Mouse (Mus musculus) heart, postnatal 4 days (tissue): ENCODE measurements around the gene Agap1. TPM values are rescaled to one million over a fixed set of nuclear protein-coding genes. Genes with fewer than 3 reads are reported as not detected.
A peak's percentile ranks its signal among the peaks of the same experiment; 100 is the strongest.

Experiments
- DNase-seq: peaks from one replicate; pipeline ENCODE4 v3.0.0; 2021
- total RNA-seq, 2 experiments: library from RNA; stranded (reverse); gene quantifications; 2 replicates each; pipeline ENCODE4 v1.2.3; 2021

The Agap1 gene
- total RNA-seq, 2 experiments from 2014 or later = 58.9 to 65.8 TPM

DNA sequence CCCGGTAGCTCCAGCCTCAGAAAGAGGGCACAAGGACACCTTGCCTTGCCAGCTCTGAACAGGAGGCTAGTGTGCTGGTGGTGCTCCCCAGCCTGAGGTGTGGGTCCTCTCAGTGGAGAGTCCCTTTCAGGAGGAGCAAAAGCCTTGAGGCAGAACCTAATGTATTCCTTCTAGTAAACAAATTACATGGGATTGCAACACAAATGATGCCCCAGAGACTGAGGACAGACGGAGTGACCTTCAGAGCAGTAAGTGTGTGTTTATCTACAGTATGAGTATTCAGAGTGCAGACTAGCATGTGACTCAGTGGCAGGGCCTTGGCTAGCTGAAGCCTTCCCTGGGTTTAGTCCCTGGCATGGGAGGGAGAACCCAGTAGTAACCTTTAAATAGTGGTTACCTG lies 165.4 kb downstream of the Agap1 start:
- DNase-seq = no peak

DNA sequence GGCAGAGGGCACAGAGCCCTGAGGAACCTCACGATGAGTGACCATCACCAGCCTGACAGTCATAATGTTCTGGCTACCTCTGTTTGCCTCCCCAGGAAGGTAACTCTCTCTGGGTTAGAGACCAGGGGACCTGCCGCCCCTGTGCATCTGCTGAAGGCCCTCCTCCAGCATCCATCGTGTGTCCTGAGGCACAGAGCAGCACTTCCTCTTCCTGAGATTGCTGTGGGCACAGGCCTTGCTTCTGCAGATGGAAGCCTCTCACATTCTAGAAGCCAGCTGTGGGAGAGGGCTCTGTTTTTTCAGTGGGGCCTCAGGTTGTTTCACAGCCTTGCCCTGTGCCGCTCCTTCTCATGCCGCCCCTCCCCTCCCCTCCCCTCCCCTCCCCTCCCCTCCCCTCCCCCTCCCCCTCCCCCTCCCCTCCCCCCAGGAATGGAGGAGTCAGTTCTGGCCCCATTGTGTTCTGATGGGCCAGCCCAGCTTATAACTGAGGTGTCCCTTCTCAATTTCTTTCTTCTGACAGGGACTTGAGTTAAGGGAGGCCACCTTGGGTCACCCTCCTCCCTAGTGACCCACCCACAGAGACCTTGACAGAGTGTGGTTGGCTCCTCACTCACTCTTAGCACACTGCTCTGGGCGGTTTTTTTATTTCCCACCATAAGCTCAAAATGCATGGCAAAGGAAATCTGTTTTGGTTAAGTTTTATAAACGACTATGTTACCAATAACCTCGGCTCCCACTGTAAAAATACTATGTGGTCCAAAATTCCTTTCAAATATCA lies 166.6 kb downstream of the Agap1 start:
- DNase-seq = no peak

DNA sequence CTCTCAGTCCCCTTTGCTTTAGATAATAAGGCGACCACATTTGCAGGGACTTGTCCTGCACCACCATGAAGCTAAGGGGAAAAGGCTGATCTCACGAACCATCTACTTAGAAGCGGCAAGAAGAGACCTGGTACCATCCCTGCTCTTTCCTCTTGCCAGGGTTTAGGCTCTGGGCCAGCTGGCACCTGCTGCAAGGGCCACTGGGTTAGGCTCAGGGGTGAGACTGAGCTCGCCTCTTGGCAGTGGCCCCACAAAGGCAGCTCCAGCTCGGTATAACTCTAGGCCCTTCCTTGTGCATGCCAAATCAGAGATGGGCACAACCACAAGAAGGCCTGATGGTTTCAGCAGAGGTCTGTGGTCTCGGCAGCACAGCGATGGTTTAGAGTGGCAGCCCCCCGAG lies 167.3 kb downstream of the Agap1 start:
- DNase-seq = peak; percentile 78

- no peak for DNase-seq
Observed at GRCm38 (mm10) chr1:89622801-89623200, 168.2 kb downstream of the Agap1 start.

- no peak for DNase-seq
Observed at GRCm38 (mm10) chr1:89625312-89625711, 170.7 kb downstream of the Agap1 start.

DNA sequence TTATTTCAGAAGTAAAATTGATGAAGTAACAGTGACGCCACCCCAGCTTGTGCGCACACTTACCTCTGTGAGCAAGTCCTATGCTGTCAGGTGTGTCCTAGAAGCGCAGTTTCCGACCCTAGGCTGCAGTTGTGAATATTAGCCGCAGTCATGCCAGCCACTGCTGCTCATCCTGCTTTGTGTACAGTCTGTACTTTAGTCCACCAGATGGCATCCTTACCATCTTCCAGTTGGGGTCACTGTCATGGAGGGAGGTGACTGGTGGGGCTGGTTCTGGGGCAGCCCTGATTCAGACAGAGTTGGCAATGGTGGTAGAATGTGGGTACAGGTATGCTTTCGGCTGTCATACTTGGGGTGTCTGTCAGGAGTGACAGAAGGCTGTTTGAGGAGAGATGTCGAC lies 171.4 kb downstream of the Agap1 start:
- no peak for DNase-seq

DNA sequence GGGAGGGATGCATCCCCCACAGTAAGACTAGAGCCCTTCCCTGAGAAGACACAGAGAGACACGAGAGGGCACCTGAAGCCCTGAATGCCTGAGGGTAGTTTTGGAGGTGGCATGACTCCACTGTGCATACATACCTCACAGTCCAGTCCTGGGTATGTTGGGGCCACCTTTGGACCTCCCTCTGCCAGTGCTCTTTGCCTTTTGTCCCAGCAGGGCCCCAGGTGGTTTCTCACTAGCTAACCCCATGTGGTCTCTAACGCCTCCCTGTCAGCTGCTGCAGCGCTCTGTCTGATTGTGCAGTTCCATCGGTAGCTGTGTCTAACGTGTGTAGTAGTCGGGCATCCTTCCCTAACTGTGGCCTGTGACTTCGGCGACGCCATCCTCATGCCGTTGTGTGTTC lies 172.3 kb downstream of the Agap1 start:
- no peak for DNase-seq

DNA sequence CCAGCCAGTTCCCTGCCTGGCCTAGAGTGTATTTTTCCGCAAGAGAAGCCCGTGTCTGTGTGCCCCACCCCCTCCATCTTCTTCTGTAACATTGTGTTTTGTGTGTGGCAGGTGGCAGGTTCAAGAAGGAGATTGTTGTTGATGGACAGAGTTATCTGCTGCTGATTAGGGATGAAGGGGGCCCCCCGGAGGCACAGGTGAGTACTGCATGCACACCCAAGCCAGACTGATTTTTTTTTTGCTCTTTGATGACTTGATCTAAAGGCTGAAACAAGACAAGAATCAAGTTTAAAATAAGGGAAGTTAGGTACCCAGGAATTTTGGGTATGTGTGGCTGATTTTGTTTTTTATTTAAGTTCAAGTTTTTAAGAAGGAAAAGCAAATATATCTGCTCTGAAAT lies 173.0 kb downstream of the Agap1 start:
- DNase-seq = peak; percentile 42

GRCm38 (mm10) chr1:89630836-89631235 lies 176.2 kb downstream of the Agap1 start:
- DNase-seq = no peak

DNA sequence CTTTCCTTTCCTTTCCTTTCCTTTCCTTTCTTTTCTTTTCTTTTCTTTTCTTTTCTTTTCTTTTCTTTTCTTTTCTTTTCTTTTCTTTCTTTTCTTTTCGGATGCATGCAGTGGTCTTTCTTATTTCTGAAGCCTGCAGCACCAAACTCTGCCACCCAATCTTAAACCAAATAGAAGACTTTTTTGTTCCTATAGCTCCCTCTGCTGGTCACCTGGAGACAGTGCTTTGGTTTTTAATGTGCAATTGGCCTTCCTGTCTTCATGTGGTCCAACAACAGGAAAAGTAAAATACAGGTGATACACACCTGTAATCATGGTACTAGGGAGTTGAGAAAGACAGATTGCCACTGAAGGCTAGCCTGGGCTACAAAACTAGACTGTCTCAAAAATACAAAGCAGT lies 177.1 kb downstream of the Agap1 start:
- DNase-seq = no peak

DNA sequence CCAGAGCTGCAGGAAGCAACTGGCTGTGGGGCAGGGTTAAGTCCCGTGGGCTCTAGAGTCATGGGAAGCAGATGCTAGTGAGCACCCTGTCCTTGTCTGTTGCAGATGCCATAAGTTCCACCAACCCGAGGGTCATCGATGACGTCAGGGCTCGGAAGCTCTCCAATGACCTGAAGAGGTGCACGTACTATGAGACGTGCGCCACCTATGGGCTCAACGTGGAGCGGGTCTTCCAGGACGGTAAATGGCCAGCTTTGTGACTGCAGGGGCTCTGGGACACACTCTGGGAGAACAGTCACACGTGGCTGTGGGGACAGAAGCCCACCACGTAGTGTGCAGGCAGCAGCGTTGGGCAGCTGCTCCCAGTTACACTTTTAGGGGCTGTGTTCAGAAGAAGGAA lies 179.4 kb downstream of the Agap1 start:
- DNase-seq = no peak

DNA sequence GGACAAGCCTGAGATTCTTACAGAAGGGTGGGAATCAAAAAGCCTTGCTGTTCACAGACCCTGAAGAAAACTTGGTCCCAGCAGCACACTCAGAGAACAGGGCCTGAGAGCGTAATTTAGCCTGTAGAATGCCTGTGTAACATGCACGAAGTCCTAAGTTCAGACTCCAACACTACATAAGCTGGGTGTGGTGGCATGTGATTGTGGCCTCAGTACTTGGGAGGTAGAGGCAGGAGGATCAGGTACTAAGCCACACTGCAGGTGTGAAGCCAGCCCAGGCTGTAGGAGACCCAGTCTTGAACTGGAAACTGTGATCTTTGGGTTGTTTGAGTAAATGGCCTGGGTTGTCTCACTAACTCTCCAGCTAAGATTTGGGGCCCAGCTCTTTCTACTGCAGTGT lies 180.5 kb downstream of the Agap1 start:
- no peak for DNase-seq

- no peak for DNase-seq
Observed at GRCm38 (mm10) chr1:89637670-89638069, 183.1 kb downstream of the Agap1 start.

GRCm38 (mm10) chr1:89643445-89644100 lies 189.0 kb downstream of the Agap1 start:
- DNase-seq = peak; percentile 71

DNA sequence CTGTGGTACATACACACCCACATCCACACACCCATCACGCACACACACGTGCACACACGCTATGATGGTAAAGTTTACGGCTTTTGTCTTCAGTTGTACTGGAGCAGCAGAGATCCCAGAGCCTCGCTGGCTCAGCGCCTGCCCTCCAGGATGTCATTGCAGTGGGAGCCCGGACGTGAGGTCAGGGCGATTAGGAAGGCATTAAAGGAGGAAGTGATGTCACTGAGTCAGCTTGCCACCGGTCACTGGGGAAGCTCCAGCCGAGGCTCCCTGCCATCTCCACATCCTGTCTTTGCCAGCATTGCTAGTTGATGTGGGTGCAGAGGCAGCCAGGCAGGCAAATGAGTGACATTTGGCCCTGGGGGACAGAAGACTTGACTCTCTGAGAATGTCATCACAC lies 189.5 kb downstream of the Agap1 start:
- DNase-seq = peak; percentile 79

DNA sequence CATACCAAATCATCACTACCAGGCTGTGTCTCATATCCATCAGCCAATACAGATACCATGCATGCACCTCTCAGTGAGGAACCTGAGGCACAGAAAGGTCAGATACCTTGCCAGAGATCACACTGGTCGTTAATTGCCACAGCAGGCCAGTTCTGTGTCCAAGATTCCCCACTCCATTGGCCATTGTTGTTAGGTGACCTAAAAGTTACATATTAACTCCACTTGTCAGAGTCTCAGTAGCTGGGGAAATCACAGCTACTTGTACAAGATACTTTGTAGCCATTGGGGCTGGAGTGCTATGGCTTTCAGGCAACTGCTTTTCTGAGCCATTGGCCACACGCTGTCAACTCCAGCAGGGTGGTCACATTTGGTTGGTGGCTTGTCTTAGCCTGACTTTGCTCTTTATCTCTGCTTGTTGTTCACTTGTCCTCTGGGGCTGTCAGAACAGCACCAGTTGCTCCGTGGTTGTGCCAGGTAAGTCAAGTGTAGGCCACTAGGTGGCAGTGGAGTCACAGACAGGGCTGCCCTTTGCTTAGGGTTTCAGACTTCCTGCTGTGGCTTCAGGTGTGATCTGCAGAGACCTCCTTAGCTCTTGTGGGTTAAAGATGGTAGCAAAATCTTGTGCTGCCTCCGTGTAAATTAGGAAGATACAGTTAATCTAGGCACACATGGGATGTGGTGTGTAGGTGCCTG lies 191.9 kb downstream of the Agap1 start:
- DNase-seq = peak; percentile 82

DNA sequence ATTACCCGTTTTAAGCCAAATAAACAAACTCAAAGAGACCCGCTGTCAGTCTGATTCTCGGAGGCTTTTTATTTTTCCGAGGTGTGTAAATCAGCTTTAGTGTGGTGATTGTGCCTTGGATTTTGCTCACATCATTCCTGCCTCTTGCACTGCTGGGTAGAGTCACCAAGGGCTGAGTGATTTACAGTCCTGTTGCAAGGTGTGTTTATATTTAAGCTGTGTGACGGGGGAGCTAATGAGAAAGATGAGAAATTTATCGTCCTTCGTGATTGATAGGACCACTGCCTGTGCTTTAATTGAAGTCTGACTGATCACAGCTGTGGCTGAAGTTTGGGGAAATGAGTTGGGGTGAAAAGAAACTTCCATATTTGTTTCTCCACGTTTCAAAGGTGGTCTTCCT lies 192.9 kb downstream of the Agap1 start:
- no peak for DNase-seq

DNA sequence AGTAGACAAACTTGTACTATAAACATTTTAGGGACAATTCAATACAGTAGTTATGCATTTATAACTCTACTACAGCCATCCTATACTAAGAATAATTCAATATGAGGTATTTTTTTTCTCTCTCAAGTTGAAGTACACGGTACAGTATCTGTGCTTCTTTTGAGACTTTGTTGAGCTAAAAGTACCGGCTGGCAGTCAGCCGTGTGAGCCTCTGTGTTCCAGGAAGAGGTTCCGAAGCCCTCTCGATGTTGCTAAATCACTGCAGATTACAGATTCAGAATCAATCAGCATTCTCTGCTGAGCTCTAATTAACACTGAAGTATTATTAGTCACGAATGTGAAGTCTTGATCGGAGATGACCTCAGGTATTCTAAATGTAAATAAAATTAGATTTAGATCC lies 196.0 kb downstream of the Agap1 start:
- no peak for DNase-seq

DNA sequence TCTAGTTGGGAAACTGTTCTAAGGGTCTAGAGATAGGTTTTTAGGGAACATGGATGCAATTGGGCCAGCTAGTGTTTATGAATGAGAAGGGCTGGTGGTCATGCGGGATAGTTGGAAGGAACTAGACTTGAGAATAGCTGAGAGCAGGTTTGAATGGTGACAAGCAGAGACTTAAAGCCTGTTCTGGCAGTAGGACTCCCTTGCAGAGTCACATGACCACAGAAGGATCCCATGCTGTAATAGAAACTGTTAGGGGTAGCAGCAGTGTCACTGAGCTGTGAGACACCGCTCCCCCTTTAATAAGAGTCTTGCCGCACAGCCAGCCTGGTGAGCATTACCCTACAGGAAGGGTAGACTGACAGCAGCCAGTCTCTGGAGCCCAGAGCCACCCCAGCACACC lies 201.6 kb downstream of the Agap1 start:
- no peak for DNase-seq

DNA sequence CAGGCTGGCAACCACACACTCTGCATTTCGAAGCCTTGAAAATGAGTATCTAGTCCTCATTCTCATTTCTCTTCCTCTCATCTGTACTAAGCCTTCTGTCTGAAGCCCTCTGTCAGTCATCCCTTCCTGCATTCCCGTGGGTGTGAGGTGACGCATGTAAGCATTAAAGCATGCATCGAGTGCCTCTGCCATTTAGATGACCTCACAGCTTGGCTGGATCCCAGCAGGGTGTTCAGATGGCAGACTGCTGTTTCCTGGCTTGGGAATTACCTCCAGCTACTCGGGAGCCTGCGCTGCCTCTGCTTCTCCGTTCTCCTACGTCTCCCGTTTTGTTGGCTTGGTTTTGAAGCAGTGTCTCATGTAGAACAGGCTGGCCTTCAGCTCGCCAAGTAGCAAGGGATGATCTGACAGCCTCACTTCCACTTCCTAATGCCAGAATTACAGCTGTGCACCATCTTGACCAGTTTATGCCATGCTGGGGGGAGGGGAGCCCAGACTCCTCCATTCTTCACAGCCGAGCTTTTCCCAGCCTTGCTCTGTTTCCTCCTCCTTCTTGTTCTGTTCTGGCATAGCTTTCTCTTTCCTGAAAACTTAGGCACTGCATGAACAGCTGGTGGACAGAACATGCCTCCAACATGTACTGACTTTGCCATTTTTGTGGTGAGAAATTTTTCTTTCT lies 202.2 kb downstream of the Agap1 start:
- peak; percentile 84 for DNase-seq

DNA sequence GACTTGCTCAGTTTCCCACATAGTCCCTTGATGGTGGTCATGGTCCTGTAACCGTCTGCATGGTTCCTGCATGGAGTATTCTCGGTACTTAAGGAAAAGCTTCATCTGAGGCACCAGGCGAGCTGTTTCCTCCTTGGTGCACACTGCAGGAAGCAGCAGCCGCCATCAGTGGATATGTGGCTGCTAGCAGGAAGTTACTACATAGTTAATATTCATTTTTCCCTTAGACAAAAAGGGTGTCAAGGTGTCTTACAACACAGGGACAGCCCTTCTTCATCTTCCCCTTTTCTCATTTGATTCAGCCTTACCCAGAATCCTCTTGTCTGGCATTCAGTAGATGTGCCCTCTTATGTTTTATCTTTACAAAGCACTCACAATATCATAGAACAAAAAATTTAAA lies 206.2 kb downstream of the Agap1 start:
- no peak for DNase-seq

DNA sequence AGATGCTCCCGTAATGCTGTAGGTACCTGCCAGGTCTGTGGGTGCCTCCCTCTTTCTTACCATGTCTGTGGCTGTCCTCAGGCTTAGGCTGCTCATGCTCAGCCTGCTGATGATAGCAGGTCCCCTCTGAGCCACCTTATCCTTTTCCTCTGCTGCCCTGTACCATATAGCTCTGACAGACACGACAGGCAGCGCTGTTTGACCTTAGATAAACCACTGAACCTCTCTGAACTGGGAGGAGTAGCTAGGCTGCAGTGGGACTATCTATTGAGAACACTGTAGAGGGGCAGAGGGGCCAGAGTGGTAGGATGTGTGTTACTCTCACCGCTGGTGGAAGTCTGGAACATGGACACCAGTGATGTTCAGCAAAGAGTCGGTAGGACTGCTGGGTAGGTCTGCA lies 211.5 kb downstream of the Agap1 start:
- DNase-seq = no peak

GRCm38 (mm10) chr1:89667387-89667786 lies 212.8 kb downstream of the Agap1 start:
- no peak for DNase-seq
